Mouse (Mus musculus) WW6 (cell line): ENCODE data around the gene Klhl33.
A peak's percentile ranks its signal among the peaks of the same experiment; 100 is the strongest.
"Not testable (repeated sequence)": the region's sequence is repeated elsewhere in the genome, so short reads cannot be mapped to it uniquely, and the experiment has no call there.

Source experiments
- DNase-seq: peaks from one replicate; pipeline ENCODE4 v3.0.0-alpha.2; 2013; ENCODE audit warnings: low read depth, low spot score

Klhl33 gene

DNA sequence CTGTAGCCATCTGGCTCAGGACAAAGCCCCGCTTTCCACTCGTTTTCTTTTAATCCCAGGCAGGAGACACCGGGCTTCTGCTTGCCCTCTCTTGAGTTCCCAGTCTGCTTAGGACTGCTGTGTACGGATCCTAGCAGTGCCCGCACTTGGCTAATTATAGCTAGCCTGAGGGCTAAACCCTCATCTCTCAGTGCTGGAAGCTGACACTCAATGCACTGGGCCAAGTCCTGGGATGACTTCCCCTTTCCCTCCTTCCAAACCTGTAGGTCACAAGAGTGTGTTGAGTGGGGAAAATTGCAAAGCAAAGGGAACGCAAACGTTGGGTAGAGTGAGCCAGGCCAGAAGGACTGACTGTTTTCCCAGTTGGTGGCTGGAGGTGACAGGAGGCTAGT is at the start of gene Klhl33:
TSS of gene Klhl33 (minus strand) at position 134 of the 392 bp plus-strand sequence.
- DNase-seq, result no peak

DNA sequence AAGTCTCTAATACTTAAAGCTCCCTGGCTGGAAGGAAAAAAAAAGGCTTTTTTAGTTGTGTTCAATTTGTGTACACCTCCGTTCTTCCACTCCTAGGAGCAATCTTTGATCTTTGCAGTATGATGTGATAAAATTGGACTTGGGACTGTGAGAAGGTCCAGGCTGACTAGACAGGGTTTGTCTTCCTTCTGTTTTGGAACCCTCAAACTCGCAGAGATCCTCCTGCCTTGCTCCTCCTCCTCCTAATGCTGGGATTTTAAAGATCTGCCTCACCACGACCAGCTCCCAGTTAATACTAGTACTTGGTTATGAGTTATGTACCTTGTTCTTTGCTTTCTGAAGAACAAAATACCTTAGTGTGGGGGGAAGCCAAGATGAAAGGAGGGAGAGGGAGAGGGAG is 48.2 kb upstream of the Klhl33 start:
- DNase-seq, result not testable (repeated sequence)

DNA sequence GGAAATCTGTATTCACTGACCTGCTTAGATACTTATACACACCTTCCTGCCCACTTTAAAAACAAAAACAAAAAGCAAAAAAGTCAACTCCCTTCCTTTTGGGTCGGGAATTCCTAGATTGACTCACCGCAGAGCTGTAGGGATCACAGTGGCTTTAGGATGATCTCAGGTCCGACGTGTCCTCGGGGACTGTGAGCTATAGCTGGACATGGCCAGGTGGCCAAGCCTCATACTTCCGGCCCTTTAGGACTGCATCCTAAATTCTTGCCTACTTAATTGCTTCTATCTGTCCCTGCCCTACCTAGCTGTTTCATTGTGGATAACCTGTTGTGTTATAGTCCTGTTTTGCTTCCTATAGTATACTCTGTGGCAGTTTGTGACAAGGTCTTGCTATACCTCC is 47.8 kb upstream of the Klhl33 start:
- not testable (repeated sequence) for DNase-seq

DNA sequence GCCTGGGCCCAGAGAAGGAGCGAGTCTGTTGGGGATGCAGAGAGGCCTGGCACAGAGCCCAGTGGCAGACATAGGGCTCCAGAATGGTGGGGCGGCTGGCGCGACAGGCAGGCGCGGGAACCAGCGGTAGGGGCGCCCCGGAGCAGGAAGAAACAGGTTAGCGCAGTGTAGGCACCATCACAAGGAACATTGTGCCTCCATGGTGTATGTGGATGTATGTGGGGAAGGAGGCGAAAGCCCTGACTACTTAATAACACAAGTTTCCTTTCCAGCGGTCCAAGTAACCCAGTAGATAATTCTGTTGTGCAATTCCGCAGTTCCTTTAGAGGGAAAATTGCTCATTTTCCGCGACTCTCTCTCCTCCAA is 47.3 kb upstream of the Klhl33 start:
- not testable (repeated sequence) for DNase-seq

DNA sequence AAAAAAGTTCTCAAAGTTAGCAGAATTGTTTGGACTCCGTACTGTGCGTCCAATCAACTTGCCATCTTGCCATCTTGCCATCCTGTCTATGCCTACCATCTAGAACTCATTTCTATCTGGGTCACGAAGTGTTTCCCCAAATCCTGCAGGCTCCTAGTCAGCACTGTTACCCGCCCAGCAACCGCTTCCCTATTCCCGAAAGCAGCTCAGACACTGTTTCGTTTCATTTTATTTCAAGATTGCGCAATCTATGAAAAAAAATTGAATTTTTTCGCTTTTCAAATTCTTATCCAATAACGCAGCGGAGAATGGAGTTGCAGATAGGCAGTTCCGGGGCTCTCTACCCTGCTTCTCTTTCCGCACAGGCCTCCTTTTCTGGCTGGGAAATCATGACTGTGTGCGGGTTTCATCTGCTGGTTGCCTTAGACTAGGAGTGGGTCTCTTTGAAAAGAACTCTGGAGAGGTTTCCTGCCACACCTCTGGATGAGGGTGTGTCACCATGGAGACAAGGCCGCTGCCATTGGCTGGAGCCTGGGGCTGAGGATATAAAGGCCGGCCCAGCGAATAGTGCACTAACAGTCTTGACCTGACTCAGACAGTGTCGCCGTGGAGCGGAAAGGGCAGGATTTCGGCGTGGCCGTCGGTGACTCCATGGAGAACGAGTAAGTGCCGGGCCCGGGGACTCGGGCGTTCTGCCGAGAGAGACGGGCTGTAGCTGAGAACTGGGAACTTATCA is 46.8 kb upstream of the Klhl33 start, which contains the start of gene Gm49342:
TSS of gene Gm49342 (plus strand) at position 586 of the 736 bp plus-strand sequence.
- peak; percentile 89 for DNase-seq

DNA sequence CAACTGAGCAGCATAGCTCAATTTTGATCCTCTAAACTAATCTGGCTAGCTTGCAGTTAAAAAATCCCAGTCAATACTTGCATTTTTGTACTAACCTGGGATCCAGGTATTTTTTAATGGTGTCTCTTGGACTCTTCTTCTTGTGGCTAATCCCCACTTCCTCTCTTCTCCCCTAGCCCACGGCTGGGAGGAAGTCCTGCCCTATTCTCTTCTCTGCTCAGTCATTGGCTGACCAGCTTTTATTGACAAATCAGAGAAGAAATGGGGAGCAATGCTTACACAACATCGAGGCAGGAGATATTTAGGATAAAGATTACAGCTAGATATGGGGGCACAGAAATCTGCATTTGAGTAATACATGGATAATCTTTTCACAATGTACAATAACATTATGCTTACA is 41.6 kb upstream of the Klhl33 start:
- no peak for DNase-seq

DNA sequence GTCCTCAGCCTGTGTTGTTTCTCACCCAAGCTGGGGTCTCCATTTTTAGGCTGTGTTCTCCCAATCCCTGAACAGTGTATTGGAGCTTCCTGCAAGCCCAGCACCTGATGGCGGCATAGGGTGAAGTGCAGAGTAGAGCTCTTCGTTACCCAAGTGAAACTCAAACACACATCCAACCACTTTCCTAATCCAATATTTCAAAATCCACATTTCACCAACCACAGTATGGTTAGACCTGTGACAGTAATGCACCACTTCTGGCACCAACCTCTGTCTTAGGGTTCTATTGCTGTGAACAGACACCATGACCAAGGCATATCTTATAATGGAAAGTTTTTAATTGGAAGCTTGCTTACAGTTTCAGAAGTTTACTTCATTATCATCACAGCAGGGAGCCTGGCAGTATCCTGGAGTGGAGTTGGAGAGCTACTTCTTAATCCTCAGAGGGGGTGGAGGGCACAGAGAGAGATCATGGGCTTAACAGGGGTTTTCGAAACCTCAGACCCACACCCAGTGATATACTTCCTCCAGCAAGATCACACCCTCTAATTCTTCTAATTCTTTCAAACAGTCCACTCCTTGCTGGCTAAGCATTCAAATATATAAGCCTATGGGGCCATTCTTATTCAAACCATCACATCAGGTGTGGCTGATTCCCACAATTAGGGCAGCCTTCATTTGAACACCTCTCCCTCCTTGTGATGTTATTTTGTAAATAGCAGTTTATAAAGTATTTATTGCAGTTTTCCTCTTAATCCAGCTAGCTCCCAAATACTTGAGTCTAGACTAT is 41.0 kb upstream of the Klhl33 start:
- no peak for DNase-seq

- no peak for DNase-seq
Measured at GRCm38 (mm10) chr14:50936649-50937048, 39.3 kb upstream of the Klhl33 start.

DNA sequence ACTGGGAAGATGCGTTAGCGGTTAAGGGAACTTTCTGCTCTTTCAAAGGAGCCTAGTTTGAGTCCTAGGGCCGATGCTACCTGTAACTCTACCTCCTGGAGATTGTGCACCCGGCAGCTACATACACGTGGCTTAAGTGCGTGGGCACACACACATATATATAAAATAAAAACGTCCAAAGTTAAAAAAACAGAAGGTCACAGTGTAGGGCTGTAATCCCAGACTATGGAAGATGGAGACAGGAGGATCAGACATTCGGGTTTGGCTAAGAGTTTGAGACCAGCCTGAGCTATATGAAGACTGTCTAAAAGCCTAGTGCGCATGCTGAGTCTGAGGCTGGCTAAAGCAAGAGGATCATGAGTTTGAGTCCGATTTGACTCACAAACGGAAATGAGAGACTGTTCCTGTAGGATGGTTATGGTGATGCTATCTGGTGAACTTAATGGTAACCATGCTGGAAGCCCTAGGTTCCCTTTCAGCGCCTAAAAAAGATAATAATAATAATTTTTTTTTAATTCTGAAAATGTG is 34.2 kb upstream of the Klhl33 start:
- DNase-seq, result no peak

DNA sequence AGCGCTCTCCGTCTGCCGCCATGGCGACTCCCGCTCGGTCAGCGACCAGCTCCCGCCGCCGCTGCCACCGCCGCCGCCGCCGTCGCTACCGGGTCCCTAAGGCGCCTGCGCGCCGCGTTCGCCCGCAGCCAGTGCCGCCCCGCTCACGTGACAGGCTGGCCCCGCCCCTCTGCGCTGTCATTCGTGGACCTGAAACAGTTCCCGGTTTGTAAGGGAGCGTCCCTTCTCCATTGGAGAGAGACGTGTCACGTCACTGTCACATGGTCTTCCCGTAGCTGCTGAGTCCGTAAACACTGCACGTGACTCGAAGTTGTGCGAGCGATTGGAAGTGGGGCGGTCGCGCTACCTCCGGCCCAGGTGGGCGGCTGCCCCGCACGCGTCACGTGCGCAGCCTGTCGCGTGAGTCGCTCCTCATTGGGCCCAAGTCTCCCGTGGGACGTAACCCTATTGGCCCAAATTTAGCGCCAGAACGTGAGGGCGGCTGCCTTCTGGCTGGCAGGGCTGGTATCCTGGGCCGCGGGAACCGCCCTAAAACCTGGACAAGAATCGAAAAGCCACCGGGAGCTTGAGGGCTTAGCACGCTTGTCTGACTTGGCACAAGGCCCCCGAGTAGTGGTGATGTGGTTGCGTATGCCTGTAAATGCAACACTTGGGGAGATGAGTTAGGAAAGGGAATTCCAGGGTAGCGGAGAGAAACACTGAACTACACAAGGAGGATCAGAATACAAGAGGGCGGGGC is 33.6 kb upstream of the Klhl33 start, which contains the start of the genes Pip4p1 and Pnp:
TSS of gene Pip4p1 (minus strand) at position 103 of the 739 bp plus-strand sequence.
TSS of gene Pnp (plus strand) at position 329 of the 739 bp plus-strand sequence.
- DNase-seq, result peak; percentile 98

GRCm38 (mm10) chr14:50930377-50930753 is 33.1 kb upstream of the Klhl33 start:
- DNase-seq, result peak; percentile 54

- no peak for DNase-seq
Measured at GRCm38 (mm10) chr14:50929951-50930350, 32.6 kb upstream of the Klhl33 start.

- DNase-seq, result no peak
Measured at GRCm38 (mm10) chr14:50927366-50927765, 30.1 kb upstream of the Klhl33 start.

GRCm38 (mm10) chr14:50925111-50925920 is 28.0 kb upstream of the Klhl33 start:
- no peak for DNase-seq

DNA sequence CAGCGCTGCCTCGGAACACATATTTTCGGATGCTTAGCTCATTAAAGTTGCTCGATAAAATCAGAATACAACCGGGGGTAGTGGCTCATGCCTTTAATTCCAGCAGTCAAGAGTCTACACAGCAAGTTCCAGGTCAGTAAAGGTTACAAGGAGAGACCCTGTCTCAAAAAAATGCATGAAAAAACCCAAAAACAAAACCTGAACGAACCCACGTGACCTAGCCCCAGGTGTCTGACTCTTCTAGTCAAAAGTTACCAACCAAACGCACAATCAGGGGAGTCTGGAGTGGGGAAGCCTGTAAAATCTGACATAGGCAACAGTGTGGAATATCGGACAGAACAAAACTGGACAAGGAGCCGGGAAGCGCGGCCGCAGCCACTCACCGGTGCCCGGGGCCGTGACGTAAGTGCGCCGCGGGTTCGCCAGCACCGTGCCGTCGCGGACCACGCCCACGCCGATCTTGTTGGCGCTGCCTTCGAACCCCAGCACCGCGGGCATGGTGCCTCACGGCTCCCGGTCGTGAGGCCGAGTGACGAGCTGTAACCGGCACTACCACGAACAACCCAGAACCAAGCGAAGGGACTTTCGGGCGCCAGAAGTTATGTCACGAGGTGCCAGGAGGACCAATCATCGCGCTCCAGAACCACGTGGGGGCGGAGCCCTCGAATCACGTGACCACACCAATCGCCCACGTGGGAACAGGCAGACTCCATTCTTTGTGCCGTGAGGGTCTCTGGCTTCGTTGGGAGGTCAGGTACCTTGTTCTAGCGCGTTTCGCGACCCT is 27.2 kb upstream of the Klhl33 start, which contains the start of the genes Osgep and Apex1:
TSS of gene Osgep (minus strand) at position 613 of the 784 bp plus-strand sequence.
TSS of gene Apex1 (plus strand) at position 688 of the 784 bp plus-strand sequence.
- DNase-seq, result peak; percentile 92

DNA sequence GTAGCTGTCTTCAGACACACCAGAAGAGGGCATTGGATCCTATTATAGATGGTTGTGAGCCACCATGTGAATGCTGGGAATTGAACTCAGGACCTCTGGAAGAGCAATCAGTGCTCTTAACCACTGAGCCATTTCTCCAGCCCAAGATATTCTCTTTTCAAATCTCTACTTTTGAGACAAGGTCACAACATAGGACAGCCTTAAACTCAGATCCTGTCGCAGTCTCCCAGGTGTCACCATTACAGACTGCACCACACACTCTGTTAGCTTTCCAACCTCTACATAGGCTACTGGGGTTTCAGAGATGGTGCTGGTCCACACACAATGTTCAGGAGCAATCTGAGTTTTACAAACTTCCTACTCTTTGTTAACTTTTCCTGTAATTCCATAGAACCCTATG is 26.1 kb upstream of the Klhl33 start:
- not testable (repeated sequence) for DNase-seq

DNA sequence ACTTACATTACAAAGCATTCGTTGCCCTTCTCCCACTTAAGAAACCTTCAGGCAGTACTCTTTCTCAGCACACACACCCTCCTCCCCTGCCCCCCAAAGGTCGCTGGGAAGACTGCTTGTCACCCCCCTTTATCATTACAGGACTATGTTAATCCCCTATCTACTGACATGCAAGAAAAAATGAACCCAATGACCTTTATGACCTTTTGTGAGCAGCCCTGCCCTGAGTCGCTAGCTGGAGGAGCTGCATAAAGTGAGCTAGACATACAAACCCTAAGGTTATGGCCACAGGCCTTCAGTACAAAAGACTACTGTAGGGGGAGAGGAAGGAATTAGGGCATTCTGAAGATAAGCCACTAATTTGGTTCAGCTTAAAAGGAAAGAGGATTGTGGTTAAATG is 14.0 kb upstream of the Klhl33 start:
- no peak for DNase-seq

DNA sequence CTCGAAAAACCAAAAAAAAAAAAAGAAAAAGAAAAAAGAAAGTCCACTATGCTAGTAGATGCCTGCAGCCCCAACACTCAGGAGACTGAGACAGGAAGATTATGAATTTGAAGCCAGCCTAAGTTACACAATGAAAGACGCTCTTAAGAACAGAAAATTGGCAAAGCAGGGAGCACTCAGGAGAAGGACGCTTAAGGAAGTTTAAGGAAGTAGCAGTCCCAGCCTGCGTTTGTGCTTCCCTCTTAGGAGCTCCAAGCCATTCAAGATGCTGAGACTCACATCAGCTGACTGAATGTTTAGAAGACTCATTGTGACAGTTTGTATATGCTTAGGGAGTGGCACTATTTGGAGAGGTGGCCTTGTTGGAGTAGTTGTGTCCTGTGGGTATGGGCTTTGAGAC is 10.8 kb upstream of the Klhl33 start:
- DNase-seq, result no peak

- not testable (repeated sequence) for DNase-seq
Measured at GRCm38 (mm10) chr14:50905327-50905726, 8.0 kb upstream of the Klhl33 start.

DNA sequence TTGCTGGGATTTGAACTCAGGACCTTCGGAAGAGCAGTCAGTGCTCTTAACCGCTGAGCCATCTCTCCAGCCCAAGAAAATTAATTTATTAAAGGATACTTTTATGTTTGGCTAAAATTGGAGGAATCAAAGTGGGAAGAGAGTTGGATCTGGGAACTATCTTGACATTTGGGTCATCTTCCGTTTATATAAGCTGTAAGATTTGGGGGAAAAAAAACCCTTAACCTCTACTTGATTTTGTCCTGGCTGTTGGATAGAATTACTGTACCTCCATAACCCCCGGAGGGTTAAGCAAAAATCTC is 7.5 kb upstream of the Klhl33 start:
- DNase-seq, result no peak
